Mouse (Mus musculus) myocyte (in vitro differentiated cells): ENCODE data around the gene Bmpr1b.

ENCODE experiments used
- E2F4 ChIP-seq: IDR thresholded peaks from one replicate; pipeline ENCODE4 v1.6.1; 2011; ENCODE audit warnings: mild to moderate bottlenecking, control low read depth, moderate library complexity; ENCODE audit not compliant: insufficient read depth
- MAX ChIP-seq: IDR thresholded peaks from one replicate; pipeline ENCODE4 v1.6.1; 2011; ENCODE audit warnings: low read depth, mild to moderate bottlenecking, control low read depth
- MYOD1 ChIP-seq, 3 experiments: IDR thresholded peaks; one replicate each; pipeline ENCODE4 v1.6.1; 2011; ENCODE audit warnings: control low read depth in 2 of 3, low read depth in 2 of 3, mild to moderate bottlenecking in 2 of 3, moderate library complexity in 1 of 3; ENCODE audit not compliant: insufficient read length in 2 of 3, control insufficient read depth in 1 of 3
- MYOG ChIP-seq, 3 experiments: IDR thresholded peaks; one replicate each; pipeline ENCODE4 v1.6.1; 2011; ENCODE audit warnings: control low read depth in 2 of 3, low read depth in 2 of 3, mild to moderate bottlenecking in 2 of 3; ENCODE audit not compliant: insufficient read length in 2 of 3, control insufficient read depth in 1 of 3, insufficient read depth in 1 of 3
- POLR2A ChIP-seq: IDR thresholded peaks from one replicate; pipeline ENCODE4 v1.6.1; 2011; ENCODE audit warnings: low read depth, mild to moderate bottlenecking, control low read depth, moderate library complexity; ENCODE audit not compliant: insufficient read length
- REST ChIP-seq: IDR thresholded peaks from one replicate; pipeline ENCODE4 v1.6.1; 2011; ENCODE audit warnings: mild to moderate bottlenecking, control low read depth, moderate library complexity; ENCODE audit not compliant: insufficient read depth, insufficient read length
- USF1 ChIP-seq: IDR thresholded peaks from one replicate; pipeline ENCODE4 v1.6.1; 2011; ENCODE audit warnings: low read depth, mild to moderate bottlenecking, control low read depth, moderate library complexity

DNA sequence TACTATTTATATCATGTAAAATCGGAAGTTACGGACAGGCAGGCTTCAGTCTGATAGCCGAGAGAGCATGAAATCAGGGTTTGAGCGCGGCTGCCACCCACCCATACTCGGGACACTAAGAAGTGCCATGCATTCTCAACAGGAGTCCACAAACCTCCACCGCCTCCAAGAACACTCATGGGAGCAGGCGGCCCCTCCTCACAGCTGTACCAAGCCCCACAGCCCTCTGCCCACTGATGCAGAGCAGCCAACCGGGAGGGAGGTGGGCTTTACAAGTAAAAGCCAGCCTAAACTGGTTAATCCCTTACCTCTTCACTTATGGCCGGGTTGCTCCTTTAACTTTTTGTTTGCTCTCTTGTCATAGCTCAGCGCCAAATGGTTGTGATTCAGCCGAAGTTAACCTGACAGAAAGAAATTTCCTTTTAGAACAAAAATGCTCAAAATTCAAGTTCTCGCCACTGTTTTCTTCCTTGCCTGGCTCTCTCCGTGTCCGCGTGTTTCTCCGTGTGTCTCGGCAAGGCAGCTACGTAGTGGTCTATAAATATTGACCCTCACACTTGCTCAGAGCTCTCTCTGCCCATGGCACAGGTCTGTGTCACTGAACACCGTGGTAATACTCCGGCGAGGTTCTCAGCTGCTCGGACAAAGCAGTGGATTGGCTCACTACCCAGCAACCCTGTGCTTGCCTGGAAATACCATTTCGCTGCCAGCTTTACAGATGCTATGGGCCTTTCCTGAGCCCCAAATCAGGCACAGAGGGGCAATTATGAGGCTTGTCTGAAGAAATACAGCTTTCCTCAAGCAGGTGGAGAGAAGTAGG, 187.4 kb downstream of the Bmpr1b start:
- TF ChIP-seq MYOD1 (IDR thresholded peaks at IDR 0.05; ENCODE audit: control insufficient read depth in 1 of 3, insufficient read length in 2 of 3, low read depth in 2 of 3): no peak
- TF ChIP-seq E2F4: no peak
- no peak for TF ChIP-seq MAX
- TF ChIP-seq USF1: no peak
- TF ChIP-seq POLR2A: no peak
- TF ChIP-seq REST: no peak
- no peak for TF ChIP-seq MYOG (IDR thresholded peaks at IDR 0.05; ENCODE audit: control insufficient read depth in 1 of 3, insufficient read depth in 1 of 3, insufficient read length in 2 of 3, low read depth in 2 of 3)
